Mouse (Mus musculus) midbrain, embryonic 10.5 days (tissue): ENCODE results near the gene Gcm2. TPM values are rescaled to one million over a fixed set of nuclear protein-coding genes. Genes with fewer than 3 reads are reported as not detected.

ENCODE experiments used
- DNase-seq: peaks from one replicate; pipeline ENCODE4 v3.0.0-alpha.2; 2017; ENCODE audit warnings: low spot score
- H3K27ac ChIP-seq: fragments of 300-500 bp; sonication (generic); replicated peaks from 2 replicates; pipeline ENCODE4 v1.5.1; 2016; ENCODE audit warnings: mild to moderate bottlenecking
- H3K27me3 ChIP-seq: fragments of 300-500 bp; sonication (generic); 2 replicates; pipeline ENCODE4 v1.6.1; 2016; ENCODE audit warnings: low read depth, mild to moderate bottlenecking; ENCODE audit not compliant: poor library complexity, severe bottlenecking
- H3K36me3 ChIP-seq: fragments of 300-500 bp; sonication (generic); 2 replicates; pipeline ENCODE4 v1.6.1; 2016; ENCODE audit warnings: mild to moderate bottlenecking, moderate library complexity
- H3K4me1 ChIP-seq: fragments of 300-500 bp; sonication (generic); 2 replicates; pipeline ENCODE4 v1.6.1; 2016
- H3K4me3 ChIP-seq: fragments of 300-500 bp; sonication (generic); 2 replicates; pipeline ENCODE4 v1.5.1; 2016; ENCODE audit warnings: mild to moderate bottlenecking, moderate library complexity
- H3K9me3 ChIP-seq: fragments of 300-500 bp; sonication (generic); replicated peaks from 2 replicates; pipeline ENCODE4 v1.6.1; 2016; ENCODE audit warnings: mild to moderate bottlenecking
- WGBS: fragments of 180-500 bp; shearing (Covaris S2); methylation state at CpG from one replicate; pipeline ENCODE4 v1.1.7; 2016; 5-methylcytosine and 5-hydroxymethylcytosine counted together
- polyA plus RNA-seq: library from polyadenylated mRNA; unstranded; fragments of >200 nt; fragmentation: Nextera tagmentation; extraction: Ambion mirVana; gene quantifications from 2 replicates; pipeline ENCODE4 v1.2.1, GENCODE M21; 2016

Gene Gcm2
- polyA plus RNA-seq, 1 experiment from 2014 or later: not detected

- Histone ChIP-seq H3K9me3 (no peaks in the 10 kb centered on the region), H3K4me1 (no peaks in the 10 kb centered on the region), H3K27me3 (no peaks in the 10 kb centered on the region), H3K4me3 (no peak overlapping the region), H3K36me3 (no peaks in the 10 kb centered on the region), H3K27ac (no peak overlapping the region)
- no peak for DNase-seq
- 71% methylated on average over 12 of the region's 12 CpGs for WGBS
Measured at GRCm38 (mm10) chr13:41103841-41104525, 6.9 kb downstream of the Gcm2 start.

GRCm38 (mm10) chr13:41100031-41100430 is 10.8 kb downstream of the Gcm2 start:
- Histone ChIP-seq H3K9me3 (no peaks in the 10 kb centered on the region), H3K4me3 (no peak overlapping the region), H3K27ac (no peak overlapping the region), H3K27me3 (no peaks in the 10 kb centered on the region), H3K4me1 (no peaks in the 10 kb centered on the region), H3K36me3 (no peaks in the 10 kb centered on the region)
- 98% methylated on average over 2 of the region's 2 CpGs for WGBS
- DNase-seq: no peak

- Histone ChIP-seq H3K4me3 (no peak overlapping the region), H3K27ac (no peak overlapping the region), H3K36me3 (no peaks in the 10 kb centered on the region), H3K9me3 (no peaks in the 10 kb centered on the region), H3K4me1 (no peaks in the 10 kb centered on the region), H3K27me3 (no peaks in the 10 kb centered on the region)
- WGBS: 92% methylated on average over 15 of the region's 15 CpGs
- DNase-seq: no peak
Measured at GRCm38 (mm10) chr13:41098325-41098724, 12.5 kb downstream of the Gcm2 start.

GRCm38 (mm10) chr13:41097324-41098058 is 13.3 kb downstream of the Gcm2 start:
- Histone ChIP-seq H3K27me3 (no peaks in the 10 kb centered on the region), H3K9me3 (no peaks in the 10 kb centered on the region), H3K4me3 (no peak overlapping the region), H3K36me3 (no peaks in the 10 kb centered on the region), H3K27ac (no peak overlapping the region), H3K4me1 (peaks cover 5% of the 10 kb centered on the region; the same call in 1 of the 2 replicates)
- no peak for DNase-seq
- WGBS: 84% methylated on average over 16 of the region's 16 CpGs

- no peak for DNase-seq
- 90% methylated on average over 10 of the region's 10 CpGs for WGBS
Measured at GRCm38 (mm10) chr13:41094160-41094559, 16.7 kb downstream of the Gcm2 start.

GRCm38 (mm10) chr13:41091271-41091670 is 19.6 kb downstream of the Gcm2 start:
- Histone ChIP-seq H3K4me1 (peaks cover 10% of the 10 kb centered on the region), H3K9me3 (no peaks in the 10 kb centered on the region), H3K27ac (no peak overlapping the region), H3K4me3 (no peak overlapping the region), H3K27me3 (no peaks in the 10 kb centered on the region), H3K36me3 (no peaks in the 10 kb centered on the region)
- no peak for DNase-seq
- WGBS: 40% methylated on average over 10 of the region's 10 CpGs

More at GRCm38 (mm10) chr13:41094160-41094559, 16.7 kb downstream of the Gcm2 start:
- H3K36me3 ChIP-seq: no peaks in the 10 kb centered on the region
- no peak overlapping the region for H3K27ac ChIP-seq
- H3K4me3 ChIP-seq: no peak overlapping the region
- H3K9me3 ChIP-seq: no peaks in the 10 kb centered on the region
- H3K4me1 ChIP-seq: peaks cover 10% of the 10 kb centered on the region
- H3K27me3 ChIP-seq: no peaks in the 10 kb centered on the region

- peaks cover 10% of the 10 kb centered on the region for H3K4me1 ChIP-seq
- H3K27me3 ChIP-seq: no peaks in the 10 kb centered on the region
- H3K9me3 ChIP-seq: no peaks in the 10 kb centered on the region
- no peaks in the 10 kb centered on the region for H3K36me3 ChIP-seq
- no peak for DNase-seq
- no peak overlapping the region for H3K27ac ChIP-seq
- no peak overlapping the region for H3K4me3 ChIP-seq
Measured at GRCm38 (mm10) chr13:41088746-41089145, 22.1 kb downstream of the Gcm2 start.

GRCm38 (mm10) chr13:41085140-41085539 is 25.7 kb downstream of the Gcm2 start:
- H3K27ac ChIP-seq: no peak overlapping the region
- 23% methylated on average over 2 of the region's 2 CpGs for WGBS
- H3K27me3 ChIP-seq: peaks cover 20% of the 10 kb centered on the region
- H3K9me3 ChIP-seq: no peaks in the 10 kb centered on the region
- no peaks in the 10 kb centered on the region for H3K4me1 ChIP-seq
- DNase-seq: no peak
- H3K4me3 ChIP-seq: no peak overlapping the region
- H3K36me3 ChIP-seq: no peaks in the 10 kb centered on the region

GRCm38 (mm10) chr13:41084521-41084920 is 26.3 kb downstream of the Gcm2 start:
- no peak for DNase-seq
- H3K4me1 ChIP-seq: peaks cover under 1% of the 10 kb centered on the region
- peaks cover 25% of the 10 kb centered on the region for H3K27me3 ChIP-seq
- no peaks in the 10 kb centered on the region for H3K36me3 ChIP-seq
- 90% methylated on average over 3 of the region's 3 CpGs for whole genome bisulfite sequencing
- H3K9me3 ChIP-seq: no peaks in the 10 kb centered on the region
- H3K4me3 ChIP-seq: no peak overlapping the region
- no peak overlapping the region for H3K27ac ChIP-seq

- peaks cover 59% of the 10 kb centered on the region for H3K27me3 ChIP-seq
- peaks cover 17% of the 10 kb centered on the region for H3K4me1 ChIP-seq
- H3K36me3 ChIP-seq: no peaks in the 10 kb centered on the region
- no peak overlapping the region for H3K27ac ChIP-seq
- no peaks in the 10 kb centered on the region for H3K9me3 ChIP-seq
- no peak overlapping the region for H3K4me3 ChIP-seq
- 96% methylated on average over 6 of the region's 6 CpGs for WGBS
- DNase-seq: no peak
Measured at GRCm38 (mm10) chr13:41080700-41081099, 30.1 kb downstream of the Gcm2 start.

GRCm38 (mm10) chr13:41079859-41080258 is 31.0 kb downstream of the Gcm2 start:
- Histone ChIP-seq H3K27ac (no peak overlapping the region), H3K9me3 (no peaks in the 10 kb centered on the region), H3K36me3 (no peaks in the 10 kb centered on the region), H3K4me3 (peak overlapping the region; percentile 61), H3K4me1 (peaks cover 17% of the 10 kb centered on the region), H3K27me3 (peaks cover 59% of the 10 kb centered on the region)
- no peak for DNase-seq
- 64% methylated on average over 5 of the region's 5 CpGs for WGBS

- H3K9me3 ChIP-seq: no peaks in the 10 kb centered on the region
- under 1% methylated on average over 40 of the region's 40 CpGs for WGBS
- peak; percentile 74 for DNase-seq
- peak within 1 kb of the TSS; percentile 70 for H3K27ac ChIP-seq
- no peaks in the 10 kb centered on the region for H3K36me3 ChIP-seq
- peaks cover 59% of the 10 kb centered on the region for H3K27me3 ChIP-seq
- H3K4me1 ChIP-seq: peaks cover 17% of the 10 kb centered on the region
- H3K4me3 ChIP-seq: peak within 1 kb of the TSS; percentile 61
Measured at GRCm38 (mm10) chr13:41079421-41079780, 31.4 kb downstream of the Gcm2 start, which contains the start of gene Mak. Gene Mak, minus strand, starts transcription at chr13:41079706.

- WGBS: 7% methylated on average over 22 of the region's 24 CpGs
- H3K27me3 ChIP-seq: peaks cover 59% of the 10 kb centered on the region
Measured at GRCm38 (mm10) chr13:41078690-41079420, 32.0 kb downstream of the Gcm2 start.

More at GRCm38 (mm10) chr13:41078690-41079420, 32.0 kb downstream of the Gcm2 start:
- DNase-seq: peak; percentile 17
- Histone ChIP-seq H3K27ac (peak overlapping the region; percentile 70), H3K9me3 (no peaks in the 10 kb centered on the region), H3K4me1 (peaks cover 17% of the 10 kb centered on the region), H3K36me3 (no peaks in the 10 kb centered on the region), H3K4me3 (peak overlapping the region; percentile 61)
